Mouse (Mus musculus) embryonic facial prominence, embryonic 15.5 days (tissue): ENCODE data around the gene Mcm2. TPM values are rescaled to one million over a fixed set of nuclear protein-coding genes. Genes with fewer than 3 reads are reported as not detected.

ENCODE experiments used
- ATAC-seq: fragments of 200-750 bp; cut with Nextera tagmentation; 2 replicates; pipeline ENCODE4 v1.8.0; 2017; ENCODE audit warnings: low read depth, moderate TSS enrichment; ENCODE audit not compliant: insufficient number of reproducible peaks, low FRiP score, low TSS enrichment
- H3K27ac ChIP-seq: fragments of 300-500 bp; sonication (generic); replicated peaks from 2 replicates; pipeline ENCODE4 v1.5.1; 2015; ENCODE audit warnings: mild to moderate bottlenecking, inconsistent platforms
- H3K27me3 ChIP-seq: fragments of 300-500 bp; sonication (generic); 2 replicates; pipeline ENCODE4 v1.6.1; 2015; ENCODE audit warnings: inconsistent platforms
- H3K36me3 ChIP-seq: fragments of 300-500 bp; sonication (generic); 2 replicates; pipeline ENCODE4 v1.6.1; 2015; ENCODE audit warnings: mild to moderate bottlenecking, inconsistent platforms
- H3K4me1 ChIP-seq: fragments of 300-500 bp; sonication (generic); 2 replicates; pipeline ENCODE4 v1.6.1; 2015; ENCODE audit warnings: inconsistent platforms
- H3K4me2 ChIP-seq: fragments of 300-500 bp; sonication (generic); replicated peaks from 2 replicates; pipeline ENCODE4 v1.6.1; 2015; ENCODE audit warnings: mild to moderate bottlenecking, inconsistent platforms
- H3K4me3 ChIP-seq: fragments of 300-500 bp; sonication (generic); replicated peaks from 2 replicates; pipeline ENCODE4 v1.5.1; 2015; ENCODE audit warnings: mild to moderate bottlenecking, inconsistent platforms
- H3K9ac ChIP-seq: fragments of 300-500 bp; sonication (generic); 2 replicates; pipeline ENCODE4 v1.6.1; 2015; ENCODE audit warnings: inconsistent platforms
- H3K9me3 ChIP-seq: fragments of 300-500 bp; sonication (generic); replicated peaks from 2 replicates; pipeline ENCODE4 v1.6.1; 2016; ENCODE audit warnings: inconsistent platforms
- WGBS: fragments of 180-500 bp; shearing (Covaris S2); methylation state at CpG from one replicate; pipeline ENCODE4 v1.1.7; 2015; 5-methylcytosine and 5-hydroxymethylcytosine counted together
- polyA plus RNA-seq: library from polyadenylated mRNA; unstranded; fragments of >200 nt; fragmentation: Nextera tagmentation; extraction: Ambion mirVana; gene quantifications from 2 replicates; pipeline ENCODE4 v1.2.1, GENCODE M21; 2015

Mcm2 gene
- polyA plus RNA-seq, 1 experiment from 2014 or later, result 101 TPM

DNA sequence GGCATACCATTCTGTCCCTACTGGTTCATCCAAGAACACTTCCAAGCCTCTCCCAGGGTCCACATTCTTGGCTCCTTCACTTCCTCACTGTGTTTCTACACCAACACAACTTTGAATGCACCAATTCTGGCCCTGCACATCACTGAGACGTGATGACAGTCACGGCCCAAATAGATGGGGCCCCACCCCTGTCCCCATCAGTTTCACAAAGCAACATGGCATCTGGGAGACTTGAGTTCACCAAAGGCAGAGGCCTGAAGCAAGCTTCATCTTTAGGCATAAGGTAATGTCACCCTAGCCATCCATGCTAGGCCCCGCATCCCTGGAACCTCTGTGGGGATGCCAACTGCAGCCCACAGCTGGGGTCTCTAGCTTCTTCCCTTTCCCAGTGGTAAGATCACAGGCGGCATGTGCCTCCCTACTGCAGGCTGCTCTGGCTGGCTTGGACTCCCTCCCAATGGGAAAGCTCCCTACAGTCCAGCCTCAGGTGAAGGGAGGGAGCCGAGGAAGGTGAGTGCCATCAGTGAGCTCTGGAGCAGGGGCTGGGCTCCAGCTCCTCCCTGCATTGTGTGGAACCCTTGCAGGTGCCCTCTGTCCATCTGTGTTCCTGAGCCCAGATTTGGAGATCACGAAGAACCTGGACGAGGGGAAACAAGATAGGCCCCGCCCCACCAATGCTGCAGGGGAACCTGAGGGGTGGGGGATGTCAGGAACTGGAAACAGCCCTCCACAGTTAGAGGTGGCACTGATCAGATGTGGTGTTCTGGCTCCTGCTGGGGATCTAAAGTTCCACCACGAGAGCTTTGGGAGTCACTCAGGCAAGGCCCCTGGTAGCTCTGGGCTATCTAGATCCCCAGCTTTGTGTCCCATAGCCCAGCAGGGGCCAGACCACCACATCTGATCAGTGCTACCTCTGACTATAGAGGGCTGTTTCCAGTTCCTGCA is 54.5 kb downstream of the Mcm2 start:
- Histone ChIP-seq H3K4me2 (no peak overlapping the region), H3K36me3 (peaks cover 19% of the 10 kb centered on the region), H3K27ac (no peak overlapping the region), H3K9me3 (no peaks in the 10 kb centered on the region), H3K4me3 (no peak overlapping the region), H3K27me3 (no peaks in the 10 kb centered on the region), H3K4me1 (peaks cover 26% of the 10 kb centered on the region), H3K9ac (no peak overlapping the region)
- ATAC-seq, result no peak
- 73% methylated on average over 9 of the region's 9 CpGs for WGBS

DNA sequence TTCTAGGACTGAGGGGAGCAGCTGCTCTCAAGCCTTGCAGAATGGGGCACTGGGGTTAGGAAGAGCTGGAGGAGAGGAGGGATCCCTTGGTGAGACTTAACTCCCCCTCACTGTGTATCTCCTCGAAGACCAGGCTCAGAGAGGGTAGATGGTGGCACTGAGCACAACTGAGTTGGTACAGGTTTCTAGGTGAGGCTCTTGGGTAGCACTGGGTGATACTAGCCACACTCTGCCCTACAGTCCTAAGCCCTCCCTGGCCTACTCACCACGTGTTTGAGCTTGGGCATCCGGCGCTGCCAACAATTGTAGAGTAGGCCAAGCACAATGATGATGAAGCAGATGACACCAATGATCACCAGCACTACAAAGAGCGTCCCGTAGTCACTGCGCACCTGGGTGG is 55.3 kb downstream of the Mcm2 start:
- WGBS, result 67% methylated on average over 7 of the region's 7 CpGs
- Histone ChIP-seq H3K4me3 (peak overlapping the region; percentile 94), H3K27me3 (no peaks in the 10 kb centered on the region), H3K4me2 (peak overlapping the region; percentile 81), H3K36me3 (peaks cover 19% of the 10 kb centered on the region), H3K4me1 (peaks cover 26% of the 10 kb centered on the region), H3K27ac (peak overlapping the region; percentile 90), H3K9me3 (no peaks in the 10 kb centered on the region), H3K9ac (peak overlapping the region; percentile 75; the same call in 1 of the 2 replicates)
- no peak for ATAC-seq

DNA sequence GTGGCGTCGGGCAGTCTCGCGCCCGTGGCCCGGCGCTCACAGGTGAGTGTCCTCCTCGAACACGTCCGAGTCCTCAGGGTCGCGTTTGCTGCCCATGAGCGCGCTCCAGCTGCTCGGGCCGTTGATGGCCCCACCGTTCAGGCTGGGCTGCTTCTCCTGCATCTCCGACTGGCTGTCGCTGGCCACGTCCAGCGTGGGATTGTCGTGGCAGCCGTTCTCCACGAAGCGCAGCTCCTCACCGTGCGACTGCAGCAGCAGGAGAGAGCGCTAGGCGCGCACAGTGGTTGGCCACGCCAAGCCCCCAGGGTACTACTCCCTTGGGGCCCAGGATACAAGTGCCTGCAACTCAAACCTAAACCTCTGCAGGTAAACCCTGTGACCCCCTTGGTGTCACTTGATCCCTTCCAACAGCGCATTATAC is 55.8 kb downstream of the Mcm2 start:
- Histone ChIP-seq H3K9ac (peak overlapping the region; percentile 75), H3K4me3 (peak overlapping the region; percentile 94), H3K4me1 (peaks cover 26% of the 10 kb centered on the region), H3K36me3 (peaks cover 24% of the 10 kb centered on the region), H3K4me2 (peak overlapping the region; percentile 81), H3K9me3 (no peaks in the 10 kb centered on the region), H3K27ac (peak overlapping the region; percentile 90), H3K27me3 (no peaks in the 10 kb centered on the region)
- WGBS, result under 1% methylated on average over 30 of the region's 32 CpGs
- ATAC-seq, result no peak

DNA sequence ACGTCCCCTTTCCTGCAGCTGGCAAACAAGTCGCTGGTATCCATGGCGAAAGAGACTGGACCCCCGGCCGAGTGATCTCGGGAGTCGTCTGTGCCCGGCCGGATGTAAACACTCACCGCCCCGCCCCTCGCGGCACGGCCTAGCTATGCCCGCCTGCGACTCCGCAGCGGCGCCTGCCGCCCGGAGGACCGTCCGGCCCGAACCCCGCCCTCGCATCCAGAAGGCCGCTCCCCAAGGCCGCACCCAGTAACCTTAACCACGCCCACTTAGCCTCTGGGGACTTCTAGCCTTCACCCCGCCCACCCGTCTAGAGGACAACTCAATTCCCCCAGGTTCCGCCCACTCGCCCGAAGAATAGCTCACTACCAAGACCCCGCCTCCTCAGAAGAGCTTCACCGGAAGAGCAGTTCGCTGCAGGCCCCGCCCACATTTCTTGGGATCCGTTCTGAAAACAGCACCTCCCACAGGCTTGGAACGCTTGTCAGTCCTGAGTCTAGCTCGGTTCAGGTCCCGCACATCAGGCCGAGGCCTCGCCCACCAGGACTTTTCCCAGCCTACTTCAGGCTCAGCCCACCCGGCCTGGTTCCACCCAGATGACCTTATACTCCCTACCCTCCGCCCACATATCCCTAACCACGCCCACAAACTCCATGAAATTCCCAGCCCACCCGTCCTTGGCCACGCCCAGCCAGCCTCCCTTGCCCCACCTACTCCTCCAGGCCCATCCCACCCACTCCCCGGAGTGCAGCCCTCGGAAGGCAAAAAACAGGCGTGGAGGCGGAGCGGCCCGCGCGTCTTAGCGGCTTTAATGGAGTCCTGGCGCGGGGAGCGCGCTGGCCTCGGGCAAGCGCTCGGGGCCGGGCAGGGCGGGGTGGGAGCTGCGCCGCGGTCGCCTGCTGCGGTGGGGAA is 56.5 kb downstream of the Mcm2 start, which contains the start of gene Abtb1:
Gene Abtb1, minus strand, starts transcription at position 204 of the 909 bp plus-strand sequence.
- Histone ChIP-seq H3K4me3 (peak within 1 kb of the TSS; percentile 94), H3K9ac (peak within 1 kb of the TSS; percentile 90), H3K36me3 (peaks cover 31% of the 10 kb centered on the region), H3K27me3 (no peaks in the 10 kb centered on the region), H3K4me2 (peak within 1 kb of the TSS; percentile 81), H3K4me1 (peaks cover 26% of the 10 kb centered on the region), H3K9me3 (no peaks in the 10 kb centered on the region), H3K27ac (peak within 1 kb of the TSS; percentile 90)
- under 1% methylated on average over 66 of the region's 72 CpGs for WGBS
- peak; percentile 98 for ATAC-seq

DNA sequence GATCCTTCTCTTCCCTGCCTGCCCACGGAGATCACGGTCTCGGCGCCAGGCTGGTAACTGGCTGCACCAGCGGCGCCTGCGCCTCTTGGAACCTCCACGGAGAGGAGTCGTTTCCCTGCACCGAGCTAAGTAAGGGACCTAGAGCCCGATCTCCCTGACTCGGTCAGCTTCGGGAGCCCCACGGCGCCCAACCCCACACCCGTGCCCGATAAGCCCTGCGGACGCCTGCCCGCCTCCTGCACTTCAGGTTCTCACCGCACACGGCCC is 57.1 kb downstream of the Mcm2 start:
- peak overlapping the region; percentile 86 for H3K27ac ChIP-seq
- ATAC-seq, result no peak
- peak overlapping the region; percentile 81 for H3K4me2 ChIP-seq
- peak overlapping the region; percentile 90 for H3K9ac ChIP-seq
- WGBS, result under 1% methylated on average over 22 of the region's 22 CpGs
- H3K9me3 ChIP-seq, result no peaks in the 10 kb centered on the region
- H3K4me3 ChIP-seq, result peak overlapping the region; percentile 94
- peaks cover 26% of the 10 kb centered on the region for H3K4me1 ChIP-seq
- H3K36me3 ChIP-seq, result peaks cover 36% of the 10 kb centered on the region
- no peaks in the 10 kb centered on the region for H3K27me3 ChIP-seq

DNA sequence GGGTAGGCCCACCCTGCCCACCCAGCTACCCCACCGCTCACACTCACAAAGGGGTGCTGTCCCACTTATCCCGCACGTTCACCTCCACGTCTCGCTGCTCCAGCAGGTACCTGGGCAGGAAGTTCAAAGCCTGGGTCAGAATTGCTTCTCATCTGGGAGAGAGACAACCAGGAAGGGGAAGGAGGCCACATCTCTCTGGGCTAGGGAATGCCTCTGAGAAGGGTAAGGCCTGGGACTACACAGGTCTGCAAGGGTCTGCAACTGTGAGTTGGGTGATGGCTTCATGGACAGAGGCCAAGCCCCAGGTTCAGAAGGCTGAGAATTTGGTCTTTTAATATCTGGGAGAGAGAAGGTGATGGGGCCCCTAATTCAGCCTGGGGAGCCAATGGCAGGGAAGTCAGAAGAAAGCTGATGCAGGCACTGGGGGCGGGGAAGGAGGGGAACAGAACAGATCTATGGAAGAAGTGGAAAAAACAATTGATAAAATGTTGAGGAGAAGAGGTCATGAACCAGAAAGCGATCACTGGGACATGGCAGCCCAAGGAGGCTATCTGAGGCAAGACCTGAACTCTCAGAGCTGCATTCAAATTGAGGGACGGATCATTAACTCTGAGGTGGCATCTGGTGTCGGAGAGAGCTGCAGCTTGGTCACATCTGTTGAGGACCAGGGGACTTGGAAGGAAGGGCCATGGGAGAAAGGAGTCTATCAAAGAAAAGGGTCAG is 57.6 kb downstream of the Mcm2 start:
- Histone ChIP-seq H3K9ac (peak overlapping the region; percentile 90), H3K9me3 (no peaks in the 10 kb centered on the region), H3K36me3 (peaks cover 41% of the 10 kb centered on the region), H3K27me3 (no peaks in the 10 kb centered on the region), H3K4me3 (peak overlapping the region; percentile 94), H3K4me1 (peaks cover 26% of the 10 kb centered on the region), H3K4me2 (peak overlapping the region; percentile 81), H3K27ac (peak overlapping the region; percentile 86)
- WGBS, result 57% methylated on average over 9 of the region's 9 CpGs
- ATAC-seq, result no peak

DNA sequence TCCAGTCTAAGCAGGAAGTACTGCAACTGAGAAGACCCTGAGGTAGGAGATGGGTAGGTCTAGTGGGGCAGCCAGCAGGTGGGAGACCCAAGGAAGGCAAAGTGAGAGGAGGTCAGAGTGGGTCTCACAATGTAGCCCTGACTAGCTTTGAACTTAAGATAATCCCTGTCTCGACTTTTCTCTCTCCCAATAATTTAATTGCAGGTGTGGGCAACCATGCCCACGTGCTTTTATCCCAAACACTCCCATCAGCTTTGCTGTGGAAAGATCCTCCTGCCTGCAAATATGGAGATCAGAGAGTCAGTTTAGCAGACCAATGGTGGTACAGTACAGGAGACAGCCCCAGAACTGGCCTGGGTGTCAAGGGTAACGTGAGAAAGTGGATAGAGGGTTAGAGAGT is 58.4 kb downstream of the Mcm2 start:
- no peak overlapping the region for H3K9ac ChIP-seq
- H3K27me3 ChIP-seq, result no peaks in the 10 kb centered on the region
- H3K4me3 ChIP-seq, result no peak overlapping the region; the same call in 1 of the 2 replicates
- no peak overlapping the region for H3K4me2 ChIP-seq
- H3K9me3 ChIP-seq, result no peaks in the 10 kb centered on the region
- 62% methylated on average over 3 of the region's 3 CpGs for WGBS
- ATAC-seq, result no peak
- H3K27ac ChIP-seq, result no peak overlapping the region
- H3K4me1 ChIP-seq, result peaks cover 26% of the 10 kb centered on the region
- H3K36me3 ChIP-seq, result peaks cover 45% of the 10 kb centered on the region

DNA sequence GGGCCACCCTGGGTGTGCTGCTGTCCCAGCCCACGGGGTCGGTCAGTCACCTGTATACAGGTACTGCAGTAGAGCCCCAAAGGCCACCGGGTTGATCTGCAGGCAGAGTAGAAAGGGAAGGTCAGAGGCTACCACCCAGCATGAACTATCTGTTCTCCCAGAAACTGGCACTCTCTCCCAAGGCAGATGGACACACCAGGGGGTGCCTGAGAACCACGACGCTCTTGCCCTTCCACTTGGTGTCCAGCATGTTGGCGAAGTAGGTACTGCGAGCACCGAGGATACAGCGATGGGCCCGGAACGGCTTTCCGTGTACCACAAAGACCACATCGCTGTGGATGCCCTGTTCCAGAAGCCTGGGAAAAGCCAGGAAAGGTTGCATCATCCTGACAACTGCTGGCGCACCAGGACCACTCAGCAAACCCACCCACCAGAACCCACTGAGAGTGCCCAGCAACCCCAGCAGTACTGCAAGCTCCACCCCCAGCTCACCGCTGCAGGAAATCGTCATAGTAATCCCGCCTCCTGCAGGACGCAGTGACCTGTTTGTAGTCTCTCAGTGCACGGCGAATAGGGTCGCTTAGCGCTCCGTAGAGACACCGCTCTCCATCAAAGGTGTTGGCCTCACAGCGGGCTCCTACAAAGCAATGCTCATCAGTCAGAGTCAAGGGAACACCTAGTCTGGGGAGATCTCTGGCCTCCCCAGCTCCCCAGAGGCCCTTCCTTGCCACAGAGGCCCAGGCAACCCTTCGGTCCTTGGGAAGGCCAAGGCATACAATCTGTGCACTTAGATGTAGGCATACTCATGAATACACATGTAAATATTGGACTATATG is 59.2 kb downstream of the Mcm2 start:
- WGBS, result 86% methylated on average over 26 of the region's 26 CpGs
- no peak overlapping the region for H3K4me3 ChIP-seq
- H3K27me3 ChIP-seq, result no peaks in the 10 kb centered on the region
- peaks cover 47% of the 10 kb centered on the region for H3K36me3 ChIP-seq
- H3K27ac ChIP-seq, result no peak overlapping the region
- peaks cover 26% of the 10 kb centered on the region for H3K4me1 ChIP-seq
- no peak for ATAC-seq
- no peak overlapping the region for H3K9ac ChIP-seq
- H3K4me2 ChIP-seq, result no peak overlapping the region
- no peaks in the 10 kb centered on the region for H3K9me3 ChIP-seq

DNA sequence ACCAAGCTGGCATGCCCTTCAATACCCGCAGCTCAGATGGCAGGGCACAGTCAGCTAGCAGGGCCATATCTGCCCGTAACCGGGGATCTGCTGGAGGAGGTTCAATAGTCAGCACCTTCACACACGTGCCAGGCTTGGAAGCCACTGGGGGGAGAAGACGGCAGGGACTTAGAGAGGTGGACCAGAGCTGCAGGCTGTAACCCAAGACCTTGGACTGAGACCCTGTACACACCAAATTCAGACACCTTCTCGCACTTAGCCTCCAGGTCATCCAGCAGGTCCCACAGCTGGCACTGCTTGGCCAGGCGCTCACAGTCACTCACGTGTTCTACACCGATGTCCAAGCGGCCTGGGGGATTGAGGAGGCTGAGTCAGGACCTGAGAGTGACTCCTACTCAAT is 60.0 kb downstream of the Mcm2 start:
- no peak for ATAC-seq
- no peak overlapping the region for H3K9ac ChIP-seq
- 89% methylated on average over 10 of the region's 10 CpGs for WGBS
- H3K27ac ChIP-seq, result no peak overlapping the region
- H3K9me3 ChIP-seq, result no peaks in the 10 kb centered on the region
- peaks cover 47% of the 10 kb centered on the region for H3K36me3 ChIP-seq
- H3K4me2 ChIP-seq, result no peak overlapping the region
- H3K27me3 ChIP-seq, result no peaks in the 10 kb centered on the region
- H3K4me1 ChIP-seq, result peaks cover 22% of the 10 kb centered on the region
- H3K4me3 ChIP-seq, result no peak overlapping the region

DNA sequence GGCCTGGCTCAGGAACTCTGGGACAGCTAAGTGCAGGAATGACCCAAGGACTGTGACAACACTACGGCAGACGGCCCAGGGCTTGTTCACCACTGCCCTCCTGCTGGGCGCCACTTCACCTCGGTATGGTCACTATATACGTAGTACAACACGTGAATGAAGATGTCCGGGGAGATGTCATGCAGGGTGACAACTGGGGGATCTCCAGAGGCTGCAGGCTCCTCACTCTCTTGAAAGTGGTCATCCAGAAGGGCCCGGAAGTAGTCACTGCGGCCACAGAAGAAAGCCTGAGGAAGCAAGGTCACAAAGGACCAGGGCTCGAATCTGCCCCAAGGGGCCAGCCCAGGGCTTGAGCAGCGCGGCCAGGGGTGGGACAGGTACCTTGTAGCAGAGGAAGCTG is 60.6 kb downstream of the Mcm2 start:
- peaks cover 16% of the 10 kb centered on the region for H3K4me1 ChIP-seq

More for the DNA sequence above, 60.6 kb downstream of the Mcm2 start:
- Histone ChIP-seq H3K9ac (no peak overlapping the region), H3K4me3 (no peak overlapping the region), H3K27ac (no peak overlapping the region), H3K9me3 (no peaks in the 10 kb centered on the region), H3K4me2 (no peak overlapping the region), H3K27me3 (no peaks in the 10 kb centered on the region), H3K36me3 (peaks cover 47% of the 10 kb centered on the region)
- no peak for ATAC-seq
- WGBS, result 91% methylated on average over 12 of the region's 12 CpGs
